Mouse (Mus musculus): ENCODE measurements around the gene Borcs5. TPM values are rescaled to one million over a fixed set of nuclear protein-coding genes. Genes with fewer than 3 reads are reported as not detected.

The Borcs5 gene
- polyA plus RNA-seq, 1 experiment from 2014 or later, result 15.4 TPM

DNA sequence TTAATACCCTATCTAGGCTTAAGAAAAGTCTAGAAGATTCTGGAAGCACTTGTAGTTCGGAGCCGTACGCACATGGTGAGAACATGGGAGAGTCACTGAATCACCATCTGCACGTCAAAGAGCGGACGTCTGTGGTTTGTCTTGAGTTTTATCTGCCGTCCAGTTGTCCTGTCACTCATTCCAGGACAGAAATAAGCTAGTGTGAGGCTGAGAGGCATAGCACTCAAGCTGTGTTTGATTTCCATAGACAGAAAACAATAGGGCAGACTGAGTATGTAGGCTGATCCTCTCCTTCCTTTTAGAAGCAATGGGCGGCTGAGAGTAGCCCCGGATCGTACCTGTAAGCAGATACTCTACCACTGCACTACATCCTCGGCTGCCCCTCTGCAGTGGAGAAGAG lies 114.5 kb downstream of the Borcs5 start:
- Histone ChIP-seq H3K9ac (no peak overlapping the region), H3K27ac (no peak overlapping the region), H3K27me3 (replicated peaks) (no peaks in the 10 kb centered on the region), H3K4me1 (replicated peaks) (no peaks in the 10 kb centered on the region), H3K4me2 (replicated peaks) (no peak overlapping the region), H3K9me3 (no peaks in the 10 kb centered on the region), H3K36me3 (peaks cover 7% of the 10 kb centered on the region; the same call in 1 of the 2 replicates), H3K4me3 (replicated peaks) (no peak overlapping the region)
- WGBS, result 92% methylated on average over 11 of the region's 11 CpGs
- ATAC-seq, result peak; percentile 15; the same call in 1 of the 2 replicates

DNA sequence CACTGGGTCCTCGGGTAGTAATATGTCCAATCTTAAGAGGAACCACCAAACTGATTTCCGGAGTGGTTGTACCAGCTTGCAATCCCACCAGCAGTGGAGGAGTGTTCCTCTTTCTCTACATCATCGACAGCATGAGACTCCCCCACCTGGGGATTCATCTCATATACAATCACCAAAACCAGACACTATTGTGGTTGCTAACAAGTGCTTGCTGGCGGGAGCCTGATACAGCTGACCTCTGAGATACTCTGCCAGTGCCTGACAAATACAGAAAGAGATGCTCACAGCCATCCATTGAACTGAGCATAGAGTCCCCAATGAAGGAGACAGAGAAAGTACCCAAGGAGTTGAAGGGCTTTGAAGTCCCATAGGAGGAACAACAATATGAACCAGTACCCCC lies 116.7 kb downstream of the Borcs5 start:
- Histone ChIP-seq H3K4me2 (replicated peaks) (no peak overlapping the region), H3K4me1 (replicated peaks) (no peaks in the 10 kb centered on the region), H3K9me3 (no peaks in the 10 kb centered on the region), H3K36me3 (peaks cover 7% of the 10 kb centered on the region; the same call in 1 of the 2 replicates), H3K27ac (no peak overlapping the region), H3K9ac (no peak overlapping the region), H3K27me3 (replicated peaks) (no peaks in the 10 kb centered on the region), H3K4me3 (replicated peaks) (no peak overlapping the region)
- 94% methylated on average over 4 of the region's 4 CpGs for WGBS
- no peak for ATAC-seq

Other genes starting within 250 kb of the Borcs5 start
- 3.9 TPM in 2 replicates for gene Bcl2l14, start 243.2 kb upstream of the Borcs5 start, polyA plus RNA-seq (2015; fragmentation: Nextera tagmentation; extraction: Ambion mirVana)
- gene Lrp6, start 72.5 kb upstream of the Borcs5 start, polyA plus RNA-seq (2015; fragmentation: Nextera tagmentation; extraction: Ambion mirVana), result 25.4 and 25.5 TPM in 2 replicates
- 6.4 and 6.9 TPM in 2 replicates for gene Mansc1, start 7.0 kb upstream of the Borcs5 start, polyA plus RNA-seq (2015; fragmentation: Nextera tagmentation; extraction: Ambion mirVana)
- 13.0 and 13.9 TPM in 2 replicates for gene Dusp16, start 153.1 kb downstream of the Borcs5 start, polyA plus RNA-seq (2015; fragmentation: Nextera tagmentation; extraction: Ambion mirVana)
- gene Crebl2, start 190.6 kb downstream of the Borcs5 start, polyA plus RNA-seq (2015; fragmentation: Nextera tagmentation; extraction: Ambion mirVana), result 3.6 and 3.7 TPM in 2 replicates